ENCODE assay signal across 22 mouse cellular contexts in genomic region chr2:126434712-126435111, GRCm38 (mm10).
DNase-seq lines count a peak whose midpoint lies in the region; ATAC-seq and TF ChIP-seq lines count a peak whose summit lies in the region.
"Had no signal": no experiment of that assay in that cellular context is flagged by ENCODE, and none has a peak within 500 bp of the region (broad histone marks: within the 10 kb centered on the region; RNA-seq: fewer than 3 reads in every experiment).

No protein-coding gene starts in this region.

- no peaks in the 10 kb centered on the region for H3K27me3 ChIP-seq in lung, embryonic 15.5 days
- no peaks in the 10 kb centered on the region for H3K27me3 ChIP-seq in lung, postnatal 0 days (replicated peaks; ENCODE audit: insufficient read depth, low read length)
- no peaks in the 10 kb centered on the region for H3K27me3 ChIP-seq in stomach, postnatal 0 days (ENCODE audit: control insufficient read depth, insufficient read depth, low read length)
- no peaks in the 10 kb centered on the region for H3K27me3 ChIP-seq in hindbrain, embryonic 16.5 days (replicated peaks; ENCODE audit: control insufficient read depth, insufficient read depth, low read length)
- H3K27me3 ChIP-seq: embryonic facial prominence, embryonic 13.5 days; embryonic facial prominence, embryonic 15.5 days; forebrain, embryonic 12.5 days had no signal

- no peak for TF ChIP-seq CTCF in lung, postnatal 0 days (IDR thresholded peaks at IDR 0.05)
- TF ChIP-seq CTCF in stomach, postnatal 0 days (IDR thresholded peaks at IDR 0.05; ENCODE audit: low read depth), result no peak

- 44% methylated on average over 1 of the region's 1 CpGs for WGBS in lung, embryonic 15.5 days
- 26% methylated on average over 1 of the region's 1 CpGs for WGBS in lung, postnatal 0 days
- WGBS in stomach, postnatal 0 days, result 48% methylated on average over 1 of the region's 1 CpGs
- 84% methylated on average over 1 of the region's 1 CpGs for WGBS in hindbrain, embryonic 16.5 days

- H3K4me3 ChIP-seq in lung, embryonic 15.5 days, result no peak overlapping the region
- no peak overlapping the region for H3K4me3 ChIP-seq in lung, postnatal 0 days (ENCODE audit: low read depth, low read length)
- H3K4me3 ChIP-seq in stomach, postnatal 0 days (ENCODE audit: low read depth, low read length), result no peak overlapping the region
- H3K4me3 ChIP-seq in hindbrain, embryonic 16.5 days (ENCODE audit: low read length), result no peak overlapping the region
- H3K4me3 ChIP-seq: embryonic facial prominence, embryonic 13.5 days; embryonic facial prominence, embryonic 15.5 days; erythroblast, embryonic 14.5 days; forebrain, embryonic 10.5 days; forebrain, embryonic 12.5 days had no signal

- no peaks in the 10 kb centered on the region for H3K9me3 ChIP-seq in lung, embryonic 15.5 days
- no peaks in the 10 kb centered on the region for H3K9me3 ChIP-seq in lung, postnatal 0 days (ENCODE audit: low read length)
- no peaks in the 10 kb centered on the region for H3K9me3 ChIP-seq in stomach, postnatal 0 days (ENCODE audit: control insufficient read depth, low read length)
- no peaks in the 10 kb centered on the region for H3K9me3 ChIP-seq in hindbrain, embryonic 16.5 days (ENCODE audit: control insufficient read depth, low read length)
- H3K9me3 ChIP-seq: embryonic facial prominence, embryonic 13.5 days; embryonic facial prominence, embryonic 15.5 days; forebrain, embryonic 10.5 days; forebrain, embryonic 12.5 days had no signal

- H3K36me3 ChIP-seq in lung, embryonic 15.5 days, result no peaks in the 10 kb centered on the region
- H3K36me3 ChIP-seq in lung, postnatal 0 days (ENCODE audit: insufficient read depth, low read length), result no peaks in the 10 kb centered on the region
- H3K36me3 ChIP-seq in stomach, postnatal 0 days (ENCODE audit: control insufficient read depth, insufficient read depth, low read length), result no peaks in the 10 kb centered on the region
- no peaks in the 10 kb centered on the region for H3K36me3 ChIP-seq in hindbrain, embryonic 16.5 days (ENCODE audit: control insufficient read depth, insufficient read depth, low read length)
- H3K36me3 ChIP-seq: embryonic facial prominence, embryonic 13.5 days; embryonic facial prominence, embryonic 15.5 days; forebrain, embryonic 10.5 days; forebrain, embryonic 12.5 days had no signal

- no peaks in the 10 kb centered on the region for H3K4me1 ChIP-seq in lung, embryonic 15.5 days
- H3K4me1 ChIP-seq in lung, postnatal 0 days (ENCODE audit: insufficient read depth, low read depth, low read length), result no peaks in the 10 kb centered on the region
- no peaks in the 10 kb centered on the region for H3K4me1 ChIP-seq in stomach, postnatal 0 days (replicated peaks; ENCODE audit: control insufficient read depth, insufficient read depth)
- no peaks in the 10 kb centered on the region for H3K4me1 ChIP-seq in hindbrain, embryonic 16.5 days (ENCODE audit: control insufficient read depth, insufficient read depth, low read depth, low read length)
- H3K4me1 ChIP-seq: embryonic facial prominence, embryonic 13.5 days; embryonic facial prominence, embryonic 15.5 days; forebrain, embryonic 10.5 days; forebrain, embryonic 12.5 days had no signal

- no peak overlapping the region for H3K9ac ChIP-seq in lung, embryonic 15.5 days
- H3K9ac ChIP-seq in lung, postnatal 0 days (replicated peaks; ENCODE audit: low read depth), result no peak overlapping the region
- H3K9ac ChIP-seq in stomach, postnatal 0 days (ENCODE audit: low read length), result no peak overlapping the region
- H3K9ac ChIP-seq in hindbrain, embryonic 16.5 days (ENCODE audit: low read depth, low read length), result no peak overlapping the region
- H3K9ac ChIP-seq: embryonic facial prominence, embryonic 13.5 days; embryonic facial prominence, embryonic 15.5 days; forebrain, embryonic 12.5 days had no signal

- TF ChIP-seq EP300 in lung, postnatal 0 days (IDR thresholded peaks at IDR 0.05), result peak; percentile 81
- TF ChIP-seq EP300 in stomach, postnatal 0 days (optimal IDR thresholded peaks at IDR 0.05), result peak; percentile 65

- DNase-seq in lung, adult 18-20 months, result no peak
- peak; percentile 78 for DNase-seq in lung, postnatal 0 days (ENCODE audit: low spot score)
- no peak for DNase-seq in lung, postnatal 4 days
- no peak for DNase-seq in stomach, postnatal 0 days (ENCODE audit: low spot score)
- DNase-seq: adrenal gland, adult 2 months; adrenal gland, postnatal 10 days; adrenal gland, postnatal 25 days; cerebellum, adult 11 months; cerebellum, adult 18-20 months; cerebellum, adult 8-10 months; cerebellum, adult 9-11 months; cerebellum, postnatal 14 days; cerebellum, postnatal 36 days; embryo, embryonic 11 days had no signal

- ATAC-seq in lung, embryonic 15.5 days (ENCODE audit: borderline replicate concordance, extremely low read depth, low FRiP score, low TSS enrichment), result peak; percentile 42; the same call in 1 of the 2 replicates
- peak; percentile 78 for ATAC-seq in lung, postnatal 0 days
- no peak; the same call in 1 of the 2 replicates for ATAC-seq in stomach, postnatal 0 days (ENCODE audit: low FRiP score, low TSS enrichment)
- no peak for ATAC-seq in hindbrain, embryonic 16.5 days
- ATAC-seq: forebrain, embryonic 14.5 days had no signal

- H3K4me2 ChIP-seq in lung, embryonic 15.5 days, result no peak overlapping the region
- H3K4me2 ChIP-seq in lung, postnatal 0 days (replicated peaks; ENCODE audit: low read depth, low read length), result no peak overlapping the region
- no peak overlapping the region for H3K4me2 ChIP-seq in stomach, postnatal 0 days (replicated peaks; ENCODE audit: low read depth)
- H3K4me2 ChIP-seq in hindbrain, embryonic 16.5 days (ENCODE audit: low read length), result no peak overlapping the region
- H3K4me2 ChIP-seq: embryonic facial prominence, embryonic 13.5 days; embryonic facial prominence, embryonic 15.5 days; forebrain, embryonic 12.5 days had no signal

- peak overlapping the region; percentile 47; the same call in 1 of the 2 replicates for H3K27ac ChIP-seq in lung, embryonic 15.5 days
- H3K27ac ChIP-seq in lung, postnatal 0 days (ENCODE audit: low read length), result peak overlapping the region; percentile 76
- H3K27ac ChIP-seq in stomach, postnatal 0 days (replicated peaks), result peak overlapping the region; percentile 41; the same call in 1 of the 2 replicates
- no peak overlapping the region for H3K27ac ChIP-seq in hindbrain, embryonic 16.5 days (ENCODE audit: low read depth, low read length)
- H3K27ac ChIP-seq: embryonic facial prominence, embryonic 13.5 days; embryonic facial prominence, embryonic 15.5 days; forebrain, embryonic 10.5 days; forebrain, embryonic 12.5 days had no signal

Comparison
In these comparisons a context has a peak if more than half of its experiments do, and no peak if none do; other contexts are left out.
1. ATAC-seq: peak in lung, embryonic 15.5 days (single experiment) and lung, postnatal 0 days (single experiment); none in stomach, postnatal 0 days (single experiment) and hindbrain, embryonic 16.5 days (single experiment).